Mouse (Mus musculus): ENCODE data around the gene Tmem139. TPM values are rescaled to one million over a fixed set of nuclear protein-coding genes. Genes with fewer than 3 reads are reported as not detected.

Tmem139 gene
- polyA plus RNA-seq (2015; fragmentation: Nextera tagmentation; extraction: Ambion mirVana), result 0.93 and 0.99 TPM in 2 replicates

DNA sequence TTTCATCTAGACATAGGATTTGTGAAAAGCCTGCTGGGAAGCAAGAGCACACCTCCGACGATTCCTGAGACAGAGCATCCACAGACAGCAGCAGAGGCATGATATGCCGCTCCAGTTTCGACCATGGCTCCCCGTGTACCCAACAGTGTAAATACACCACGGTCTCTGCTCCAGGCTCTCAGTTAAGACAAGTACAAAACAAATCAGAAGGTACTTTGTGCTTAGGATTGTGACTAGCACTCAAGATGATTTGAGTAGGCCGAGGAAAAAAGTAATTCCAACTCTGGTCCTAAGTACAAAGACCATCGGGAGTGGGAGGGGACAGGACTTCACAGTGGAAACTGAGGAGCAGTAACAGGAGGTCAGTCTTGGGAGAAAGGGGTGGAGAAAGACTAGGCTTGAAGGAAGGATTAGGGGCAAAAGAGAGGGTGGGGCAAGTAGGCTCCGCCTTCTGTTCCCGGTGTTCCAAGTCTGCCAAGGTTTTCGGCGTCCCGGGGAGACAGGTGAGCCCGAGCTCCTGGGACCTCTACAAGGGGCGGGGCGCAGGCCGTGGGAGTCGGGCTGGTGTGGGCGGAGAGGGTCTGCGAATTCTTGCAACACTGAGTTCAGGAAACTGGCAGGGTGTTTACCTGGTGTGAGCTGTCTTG, at the start of gene Tmem139:
Tmem139 (plus strand) TSS at position 447 of the 647 bp plus-strand sequence.
- H3K4me3 ChIP-seq, result peak within 1 kb of the TSS; percentile 24
- no peak for ATAC-seq (ENCODE audit: low FRiP score, low read depth)
- peaks cover 8% of the 10 kb centered on the region for H3K4me1 ChIP-seq
- no peaks in the 10 kb centered on the region for H3K36me3 ChIP-seq
- peak within 1 kb of the TSS; percentile 43 for H3K9ac ChIP-seq
- no peaks in the 10 kb centered on the region for H3K27me3 ChIP-seq
- no peaks in the 10 kb centered on the region for H3K9me3 ChIP-seq
- no peak within 1 kb of the TSS for H3K27ac ChIP-seq
- 19% methylated on average over 20 of the region's 20 CpGs for WGBS
- peak within 1 kb of the TSS; percentile 55 for H3K4me2 ChIP-seq (replicated peaks)

DNA sequence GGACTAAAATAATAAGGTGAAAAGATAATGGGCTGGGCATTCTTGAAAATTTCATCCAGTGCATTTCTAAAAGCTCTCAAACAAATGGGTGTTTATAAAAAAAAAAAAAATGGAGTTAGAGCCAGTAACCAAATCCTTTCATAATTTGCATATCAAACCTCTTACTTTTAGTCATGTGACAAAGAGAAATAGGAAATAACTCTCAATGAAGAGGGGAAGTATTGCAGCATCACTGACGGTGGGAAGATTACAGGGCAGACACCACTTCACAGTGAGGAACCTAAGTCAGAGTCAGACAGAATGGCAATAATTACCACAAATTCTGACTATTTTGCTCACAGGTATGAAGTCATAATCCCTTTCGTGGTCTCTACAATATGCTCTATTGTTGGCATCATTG, 46.7 kb upstream of the Tmem139 start, which contains the start of gene Tas2r144:
Tas2r144 (plus strand) TSS at position 301 of the 400 bp plus-strand sequence.
- Histone ChIP-seq H3K36me3 (no peaks in the 10 kb centered on the region), H3K4me3 (no peak within 1 kb of the TSS), H3K27me3 (no peaks in the 10 kb centered on the region), H3K4me2 (replicated peaks) (no peak within 1 kb of the TSS), H3K27ac (no peak within 1 kb of the TSS), H3K9me3 (no peaks in the 10 kb centered on the region), H3K9ac (no peak within 1 kb of the TSS), H3K4me1 (no peaks in the 10 kb centered on the region)
- ATAC-seq (ENCODE audit: low FRiP score, low read depth), result no peak
- 86% methylated on average over 2 of the region's 2 CpGs for WGBS

DNA sequence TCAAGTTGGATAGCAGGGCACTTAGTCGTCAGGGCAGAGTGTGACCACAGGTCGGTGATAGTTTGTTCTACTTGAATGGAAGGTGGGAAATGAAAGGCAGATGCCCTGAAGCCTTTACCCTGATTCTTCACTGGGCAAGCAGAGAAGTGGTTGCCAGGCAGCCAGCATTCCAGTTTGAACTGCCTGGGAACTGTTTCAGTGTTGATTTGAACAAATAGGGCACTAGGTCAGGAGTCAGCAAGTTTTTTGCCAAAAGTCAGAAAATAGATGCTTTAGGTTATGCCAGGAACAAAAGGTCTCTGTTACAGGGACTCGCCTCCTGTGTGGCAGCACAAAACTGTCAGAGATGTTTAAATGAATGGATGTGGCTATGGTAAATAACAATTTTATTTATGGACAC, 39.5 kb upstream of the Tmem139 start:
- Histone ChIP-seq H3K4me2 (replicated peaks) (no peak overlapping the region), H3K36me3 (no peaks in the 10 kb centered on the region), H3K27ac (no peak overlapping the region), H3K4me3 (no peak overlapping the region), H3K27me3 (no peaks in the 10 kb centered on the region), H3K4me1 (no peaks in the 10 kb centered on the region), H3K9ac (no peak overlapping the region), H3K9me3 (no peaks in the 10 kb centered on the region)
- ATAC-seq (ENCODE audit: low FRiP score, low read depth), result no peak
- 76% methylated on average over 3 of the region's 3 CpGs for WGBS

DNA sequence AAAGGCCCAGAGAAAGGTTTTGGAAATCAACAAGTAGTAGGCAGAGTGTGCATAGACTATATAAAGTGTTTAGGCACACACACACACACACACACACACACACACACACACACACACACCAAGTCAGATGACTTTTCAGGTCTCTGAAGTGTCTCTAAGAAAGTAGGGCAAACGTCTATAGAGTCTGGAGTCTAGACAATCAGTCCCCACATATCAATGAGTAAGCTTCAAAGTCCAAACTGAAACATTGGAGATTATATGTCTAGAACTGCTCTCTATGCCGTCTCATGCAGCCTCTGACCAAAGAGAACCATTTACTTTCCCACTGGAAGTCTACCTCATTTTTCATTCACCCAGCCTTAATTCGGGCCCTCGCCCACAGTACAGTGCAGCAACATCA, 36.7 kb upstream of the Tmem139 start:
- ATAC-seq (ENCODE audit: low FRiP score, low read depth), result no peak
- Histone ChIP-seq H3K9ac (no peak overlapping the region), H3K27ac (no peak overlapping the region), H3K4me3 (no peak overlapping the region), H3K9me3 (no peaks in the 10 kb centered on the region), H3K4me1 (no peaks in the 10 kb centered on the region), H3K4me2 (replicated peaks) (no peak overlapping the region), H3K36me3 (no peaks in the 10 kb centered on the region), H3K27me3 (no peaks in the 10 kb centered on the region)
- WGBS, result 82% methylated on average over 4 of the region's 4 CpGs

DNA sequence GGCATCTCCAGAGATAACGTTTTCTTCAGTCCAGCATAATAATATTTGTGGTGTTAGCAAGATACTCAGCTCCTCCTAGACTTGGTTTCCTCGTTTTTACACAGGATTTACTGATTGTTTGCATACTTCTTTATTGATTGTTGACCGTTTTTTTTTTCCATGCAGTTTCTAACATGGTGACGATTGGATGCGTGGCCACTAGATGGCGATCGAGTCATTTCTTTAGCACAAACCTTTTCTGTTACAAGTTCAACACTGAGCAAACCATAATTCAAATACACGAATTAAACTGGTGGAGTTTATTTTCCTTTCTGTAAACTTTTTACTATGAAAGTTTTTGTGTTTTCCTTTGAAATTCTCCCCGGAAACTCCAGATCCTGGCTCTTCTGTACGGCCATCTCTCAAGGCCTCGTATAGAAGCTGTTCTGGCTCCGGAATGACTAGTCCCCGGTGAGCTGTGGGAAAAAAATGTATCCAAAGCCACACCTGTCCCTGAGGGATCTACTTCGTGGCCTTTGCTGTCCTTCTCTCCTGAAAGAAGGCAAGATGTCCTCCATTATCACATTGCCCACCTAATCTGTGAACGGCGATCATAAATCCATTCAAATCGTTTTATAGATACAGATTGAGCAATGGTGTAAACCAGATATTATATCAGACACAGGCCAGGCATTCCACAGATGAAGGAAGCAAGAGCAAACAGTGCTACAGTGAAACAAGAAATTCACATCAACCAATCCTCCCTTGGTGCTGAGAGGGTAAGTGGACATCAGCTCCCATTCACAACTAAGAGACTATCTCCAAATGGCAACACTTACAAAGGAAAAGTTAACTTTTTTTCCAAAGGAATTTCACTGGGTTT, 34.3 kb upstream of the Tmem139 start:
- Histone ChIP-seq H3K9me3 (no peaks in the 10 kb centered on the region), H3K4me3 (no peak overlapping the region), H3K9ac (no peak overlapping the region), H3K27me3 (no peaks in the 10 kb centered on the region), H3K27ac (no peak overlapping the region), H3K4me1 (no peaks in the 10 kb centered on the region), H3K4me2 (replicated peaks) (no peak overlapping the region), H3K36me3 (no peaks in the 10 kb centered on the region)
- ATAC-seq (ENCODE audit: low FRiP score, low read depth), result no peak
- WGBS, result 32% methylated on average over 17 of the region's 17 CpGs

DNA sequence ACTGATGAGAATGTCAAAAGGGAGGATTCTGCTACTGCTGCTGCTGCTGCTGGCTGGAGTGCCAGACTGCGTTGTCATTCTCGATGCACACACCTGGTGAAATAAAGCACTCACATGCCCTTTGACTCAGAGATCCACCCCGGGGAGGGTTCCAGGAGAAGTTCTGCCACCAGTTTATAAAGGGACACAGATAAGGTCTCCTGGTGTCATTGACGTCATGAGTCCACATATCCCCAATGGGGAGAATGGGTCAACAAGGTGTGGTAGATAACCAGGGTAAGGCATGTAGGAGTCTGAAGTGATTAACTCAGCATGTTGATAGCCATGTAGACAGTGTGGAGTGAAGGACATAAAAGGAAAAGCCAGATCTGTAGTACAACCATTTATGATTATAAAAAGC, 32.2 kb upstream of the Tmem139 start:
- H3K36me3 ChIP-seq, result no peaks in the 10 kb centered on the region
- H3K27me3 ChIP-seq, result no peaks in the 10 kb centered on the region
- H3K4me1 ChIP-seq, result no peaks in the 10 kb centered on the region
- H3K27ac ChIP-seq, result no peak overlapping the region
- ATAC-seq (ENCODE audit: low FRiP score, low read depth), result no peak
- no peak overlapping the region for H3K9ac ChIP-seq
- H3K4me2 ChIP-seq (replicated peaks), result no peak overlapping the region
- H3K9me3 ChIP-seq, result no peaks in the 10 kb centered on the region
- 71% methylated on average over 4 of the region's 4 CpGs for WGBS
- no peak overlapping the region for H3K4me3 ChIP-seq

DNA sequence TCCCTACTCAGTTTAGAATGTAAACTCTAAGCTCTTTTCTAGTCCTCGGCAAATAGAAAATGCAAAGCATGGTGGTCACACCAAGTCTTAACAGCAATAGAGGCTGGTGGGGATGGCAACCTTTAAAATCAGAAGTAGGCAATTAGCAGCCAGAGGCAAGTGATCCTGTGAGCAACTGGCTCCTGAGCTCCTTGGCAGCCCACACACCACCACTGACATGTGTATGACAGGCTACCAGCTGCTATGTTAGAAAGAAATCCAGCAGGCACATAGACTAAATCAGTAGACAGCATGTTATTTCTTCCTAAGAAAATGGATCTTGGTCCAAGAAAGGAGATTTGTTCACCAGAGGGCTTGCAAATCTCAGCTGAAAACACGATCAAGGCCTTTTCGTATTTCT, 30.6 kb upstream of the Tmem139 start:
- Histone ChIP-seq H3K4me2 (replicated peaks) (no peak overlapping the region), H3K9ac (no peak overlapping the region), H3K36me3 (no peaks in the 10 kb centered on the region), H3K4me3 (no peak overlapping the region), H3K27ac (no peak overlapping the region), H3K9me3 (no peaks in the 10 kb centered on the region), H3K27me3 (no peaks in the 10 kb centered on the region), H3K4me1 (no peaks in the 10 kb centered on the region)
- 93% methylated on average over 3 of the region's 3 CpGs for WGBS
- no peak for ATAC-seq (ENCODE audit: low FRiP score, low read depth)

DNA sequence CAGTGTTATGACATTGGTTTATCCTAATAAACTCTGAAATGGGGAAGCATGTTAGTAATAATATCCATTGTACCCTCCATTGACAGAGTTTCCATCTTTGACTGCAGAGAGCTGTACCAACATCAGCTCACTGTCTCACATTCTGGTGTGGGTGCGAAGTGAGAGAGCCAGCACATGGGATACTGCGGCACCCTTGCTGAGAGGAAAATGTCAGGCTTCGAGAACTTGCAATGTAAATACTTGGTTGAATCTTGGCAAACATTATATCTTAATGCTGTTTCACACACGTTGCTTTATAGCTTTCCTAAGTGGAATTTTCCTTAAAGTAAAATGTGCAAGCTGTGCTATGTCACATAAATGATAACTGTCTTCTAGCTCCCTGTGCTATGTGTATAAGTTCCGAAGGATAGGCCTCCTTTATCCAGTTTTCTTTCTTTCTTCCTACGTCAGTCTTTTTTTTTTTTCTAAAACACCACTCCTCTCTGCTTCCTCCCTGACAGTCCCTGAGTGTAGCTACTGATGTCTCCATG, 24.4 kb upstream of the Tmem139 start:
- ATAC-seq (ENCODE audit: low FRiP score, low read depth), result no peak
- no peak overlapping the region for H3K9ac ChIP-seq
- H3K9me3 ChIP-seq, result no peaks in the 10 kb centered on the region
- no peaks in the 10 kb centered on the region for H3K36me3 ChIP-seq
- no peaks in the 10 kb centered on the region for H3K4me1 ChIP-seq
- no peak overlapping the region for H3K27ac ChIP-seq
- no peak overlapping the region for H3K4me3 ChIP-seq
- 72% methylated on average over 6 of the region's 6 CpGs for WGBS
- H3K4me2 ChIP-seq (replicated peaks), result no peak overlapping the region
- no peaks in the 10 kb centered on the region for H3K27me3 ChIP-seq

DNA sequence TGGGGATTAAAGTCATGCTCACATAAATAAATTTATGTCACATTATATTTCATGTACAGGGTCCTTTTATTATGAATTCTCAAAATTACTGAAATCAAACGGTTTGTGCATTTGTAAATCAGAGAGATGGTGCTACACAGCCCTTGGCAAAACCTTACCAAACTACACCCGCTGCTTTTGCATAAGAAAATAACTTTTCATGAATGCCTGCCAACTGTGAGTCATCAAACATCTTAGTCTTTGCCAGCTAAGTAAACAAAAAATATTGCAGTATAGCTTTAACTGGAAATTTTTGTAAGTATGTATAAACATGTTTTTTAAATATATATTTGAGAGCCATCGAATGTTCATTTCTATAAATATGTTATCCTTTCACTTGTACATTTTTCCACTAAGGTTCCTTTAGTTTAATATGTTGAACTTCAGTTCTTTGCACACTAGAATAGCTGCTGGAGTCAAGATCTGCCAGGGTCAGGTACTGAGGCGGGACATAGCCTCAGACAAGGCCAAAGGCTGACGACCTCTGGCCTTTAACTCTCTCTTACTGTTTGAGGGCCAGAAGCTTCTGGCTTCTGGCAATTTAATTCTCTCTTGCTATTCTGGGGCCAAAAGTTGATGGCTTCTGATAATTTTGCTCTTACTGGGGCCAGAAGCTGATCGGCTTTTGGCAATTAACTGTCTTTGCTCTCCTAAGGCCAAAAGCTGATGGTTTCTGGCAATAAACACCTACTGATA, 20.3 kb upstream of the Tmem139 start:
- no peak overlapping the region for H3K4me3 ChIP-seq
- H3K27ac ChIP-seq, result no peak overlapping the region
- no peak overlapping the region for H3K9ac ChIP-seq
- ATAC-seq (ENCODE audit: low FRiP score, low read depth), result no peak
- no peaks in the 10 kb centered on the region for H3K36me3 ChIP-seq
- no peak overlapping the region for H3K4me2 ChIP-seq (replicated peaks)
- no peaks in the 10 kb centered on the region for H3K9me3 ChIP-seq
- H3K27me3 ChIP-seq, result peaks cover 6% of the 10 kb centered on the region
- peaks cover 6% of the 10 kb centered on the region for H3K4me1 ChIP-seq
- WGBS, result 72% methylated on average over 6 of the region's 6 CpGs

DNA sequence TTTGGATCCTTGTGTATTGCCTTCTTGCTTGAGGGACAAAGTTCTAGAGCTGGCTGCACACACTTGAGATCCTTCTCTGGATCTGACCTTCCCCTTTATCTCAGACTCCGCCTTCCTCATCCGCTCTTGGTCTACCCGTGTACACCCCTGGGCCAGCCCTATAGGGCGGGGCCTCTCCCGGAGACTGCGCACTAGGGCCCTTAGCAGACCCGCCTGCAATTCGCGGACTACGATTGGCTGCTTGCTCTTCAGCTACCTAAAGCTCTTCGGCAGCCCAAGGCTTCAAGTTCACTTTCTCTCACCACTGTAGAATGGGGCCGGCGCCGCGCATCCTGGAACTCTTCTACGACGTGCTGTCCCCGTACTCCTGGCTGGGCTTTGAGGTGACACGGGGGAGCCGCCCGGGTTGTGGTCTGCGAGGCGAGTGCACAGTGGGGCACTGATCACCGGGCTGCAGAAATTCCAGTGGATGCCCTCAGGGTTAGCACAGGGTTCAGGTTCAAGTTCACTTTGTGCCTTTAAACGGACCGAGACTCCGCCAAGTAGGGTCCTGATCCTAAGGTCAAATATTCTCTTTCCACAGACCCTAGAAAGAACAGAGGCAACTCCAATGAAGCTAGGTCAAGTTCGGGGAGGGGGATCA, 15.9 kb upstream of the Tmem139 start, which contains the start of gene Gstk1:
Gstk1 (plus strand) TSS at position 225 of the 643 bp plus-strand sequence.
- Histone ChIP-seq H3K9ac (peak within 1 kb of the TSS; percentile 71), H3K4me3 (peak within 1 kb of the TSS; percentile 52), H3K36me3 (no peaks in the 10 kb centered on the region), H3K27ac (no peak within 1 kb of the TSS), H3K4me2 (replicated peaks) (peak within 1 kb of the TSS; percentile 76), H3K4me1 (peaks cover 7% of the 10 kb centered on the region), H3K9me3 (no peaks in the 10 kb centered on the region), H3K27me3 (peaks cover 16% of the 10 kb centered on the region)
- WGBS, result 2% methylated on average over 28 of the region's 28 CpGs
- ATAC-seq (ENCODE audit: low FRiP score, low read depth), result peak; percentile 99

DNA sequence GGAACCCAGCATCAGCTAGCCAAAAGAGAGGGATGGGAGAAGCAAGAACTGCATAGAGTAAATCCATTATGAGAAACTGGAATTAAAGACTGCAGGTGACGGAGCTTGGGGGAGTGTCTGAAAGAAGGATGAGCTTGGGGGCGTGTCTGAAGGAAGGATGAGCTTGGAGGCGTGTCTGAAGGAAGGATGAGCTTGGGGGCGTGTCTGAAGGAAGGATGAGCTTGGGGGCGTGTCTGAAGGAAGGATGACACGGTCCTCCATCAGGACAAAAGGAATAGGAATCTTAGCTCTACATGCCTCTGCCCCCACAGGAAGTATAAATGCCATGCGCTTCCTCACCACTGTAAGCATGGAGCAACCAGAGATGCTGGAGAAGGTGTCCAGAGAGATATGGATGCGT, 14.6 kb upstream of the Tmem139 start:
- no peak overlapping the region for H3K4me3 ChIP-seq
- no peak for ATAC-seq (ENCODE audit: low FRiP score, low read depth)
- WGBS, result 12% methylated on average over 8 of the region's 8 CpGs

More for the DNA sequence above, 14.6 kb upstream of the Tmem139 start:
- Histone ChIP-seq H3K36me3 (no peaks in the 10 kb centered on the region), H3K9me3 (no peaks in the 10 kb centered on the region), H3K27ac (no peak overlapping the region), H3K4me2 (replicated peaks) (peak overlapping the region; percentile 16; the same call in 1 of the 2 replicates), H3K27me3 (peaks cover 16% of the 10 kb centered on the region), H3K9ac (no peak overlapping the region), H3K4me1 (peaks cover 7% of the 10 kb centered on the region)
